Mouse (Mus musculus): Measurements from ENCODE around the gene Ppp2r5d. TPM values are rescaled to one million over a fixed set of nuclear protein-coding genes. Genes with fewer than 3 reads are reported as not detected.

The Ppp2r5d gene
- polyA plus RNA-seq, 1 experiment: 7.4 TPM

GRCm38 (mm10) chr17:46725731-46726645 lies 21.1 kb upstream of the Ppp2r5d start:
- H3K4me1 ChIP-seq (ENCODE audit: control insufficient read depth): peaks cover 10% of the 10 kb centered on the region
- H3K27me3 ChIP-seq (ENCODE audit: control insufficient read depth): peaks cover 13% of the 10 kb centered on the region
- H3K9me3 ChIP-seq (ENCODE audit: control insufficient read depth, low read length): no peaks in the 10 kb centered on the region
- no peak overlapping the region for H3K4me3 ChIP-seq (replicated peaks)
- H3K36me3 ChIP-seq (ENCODE audit: control insufficient read depth): peaks cover 50% of the 10 kb centered on the region
- TF ChIP-seq TAL1 (IDR thresholded peaks at IDR 0.05; ENCODE audit: low read length) (no peak), GATA1 (IDR thresholded peaks at IDR 0.05; ENCODE audit: low read length) (no peak)

- peaks cover 13% of the 10 kb centered on the region for H3K27me3 ChIP-seq (ENCODE audit: control insufficient read depth)
- TF ChIP-seq TAL1 (IDR thresholded peaks at IDR 0.05; ENCODE audit: low read length): no peak
- no peak for TF ChIP-seq GATA1 (IDR thresholded peaks at IDR 0.05; ENCODE audit: low read length)
- no peaks in the 10 kb centered on the region for H3K9me3 ChIP-seq (ENCODE audit: control insufficient read depth, low read length)
- peaks cover 10% of the 10 kb centered on the region for H3K4me1 ChIP-seq (ENCODE audit: control insufficient read depth)
- peaks cover 53% of the 10 kb centered on the region for H3K36me3 ChIP-seq (ENCODE audit: control insufficient read depth)
- H3K4me3 ChIP-seq (replicated peaks): no peak overlapping the region
Observed at GRCm38 (mm10) chr17:46725273-46725672, 20.4 kb upstream of the Ppp2r5d start.

GRCm38 (mm10) chr17:46724477-46725084 lies 19.7 kb upstream of the Ppp2r5d start:
- Histone ChIP-seq H3K4me1 (ENCODE audit: control insufficient read depth) (peaks cover 10% of the 10 kb centered on the region), H3K36me3 (ENCODE audit: control insufficient read depth) (peaks cover 53% of the 10 kb centered on the region), H3K9me3 (ENCODE audit: control insufficient read depth, low read length) (no peaks in the 10 kb centered on the region), H3K4me3 (replicated peaks) (no peak overlapping the region), H3K27me3 (ENCODE audit: control insufficient read depth) (peaks cover 12% of the 10 kb centered on the region)
- TF ChIP-seq TAL1 (IDR thresholded peaks at IDR 0.05; ENCODE audit: low read length) (no peak), GATA1 (IDR thresholded peaks at IDR 0.05; ENCODE audit: low read length) (no peak)

GRCm38 (mm10) chr17:46721077-46721476 lies 16.2 kb upstream of the Ppp2r5d start:
- Histone ChIP-seq H3K9me3 (ENCODE audit: control insufficient read depth, low read length) (no peaks in the 10 kb centered on the region), H3K4me3 (replicated peaks) (no peak overlapping the region), H3K36me3 (ENCODE audit: control insufficient read depth) (peaks cover 58% of the 10 kb centered on the region), H3K4me1 (ENCODE audit: control insufficient read depth) (peaks cover 3% of the 10 kb centered on the region; the same call in 1 of the 2 replicates), H3K27me3 (ENCODE audit: control insufficient read depth) (no peaks in the 10 kb centered on the region)
- TF ChIP-seq TAL1 (IDR thresholded peaks at IDR 0.05; ENCODE audit: low read length) (no peak), GATA1 (IDR thresholded peaks at IDR 0.05; ENCODE audit: low read length) (no peak)

- peaks cover 37% of the 10 kb centered on the region for H3K36me3 ChIP-seq (ENCODE audit: control insufficient read depth)
- H3K27me3 ChIP-seq (ENCODE audit: control insufficient read depth): no peaks in the 10 kb centered on the region
- no peak for TF ChIP-seq TAL1 (IDR thresholded peaks at IDR 0.05; ENCODE audit: low read length)
- no peak for TF ChIP-seq GATA1 (IDR thresholded peaks at IDR 0.05; ENCODE audit: low read length)
- H3K9me3 ChIP-seq (ENCODE audit: control insufficient read depth, low read length): no peaks in the 10 kb centered on the region
- no peak overlapping the region for H3K4me3 ChIP-seq (replicated peaks)
- H3K4me1 ChIP-seq (ENCODE audit: control insufficient read depth): peaks cover 34% of the 10 kb centered on the region
Observed at GRCm38 (mm10) chr17:46714756-46715481, 10.0 kb upstream of the Ppp2r5d start.

GRCm38 (mm10) chr17:46713849-46714248 lies 8.9 kb upstream of the Ppp2r5d start:
- Histone ChIP-seq H3K4me1 (ENCODE audit: control insufficient read depth) (peaks cover 34% of the 10 kb centered on the region), H3K27me3 (ENCODE audit: control insufficient read depth) (no peaks in the 10 kb centered on the region), H3K9me3 (ENCODE audit: control insufficient read depth, low read length) (peaks cover 2% of the 10 kb centered on the region; the same call in 1 of the 2 replicates), H3K4me3 (replicated peaks) (no peak overlapping the region), H3K36me3 (ENCODE audit: control insufficient read depth) (peaks cover 37% of the 10 kb centered on the region)
- TF ChIP-seq GATA1 (IDR thresholded peaks at IDR 0.05; ENCODE audit: low read length) (no peak), TAL1 (IDR thresholded peaks at IDR 0.05; ENCODE audit: low read length) (no peak)

- H3K4me1 ChIP-seq (ENCODE audit: control insufficient read depth): peaks cover 34% of the 10 kb centered on the region
- H3K4me3 ChIP-seq (replicated peaks): peak overlapping the region; percentile 99
- H3K9me3 ChIP-seq (ENCODE audit: control insufficient read depth, low read length): peaks cover 2% of the 10 kb centered on the region; the same call in 1 of the 2 replicates
- H3K36me3 ChIP-seq (ENCODE audit: control insufficient read depth): peaks cover 36% of the 10 kb centered on the region
- TF ChIP-seq GATA1 (IDR thresholded peaks at IDR 0.05; ENCODE audit: low read length) (no peak), TAL1 (IDR thresholded peaks at IDR 0.05; ENCODE audit: low read length) (no peak)
- no peaks in the 10 kb centered on the region for H3K27me3 ChIP-seq (ENCODE audit: control insufficient read depth)
Observed at GRCm38 (mm10) chr17:46712442-46712841, 7.5 kb upstream of the Ppp2r5d start.

- H3K27me3 ChIP-seq (ENCODE audit: control insufficient read depth): peaks cover 2% of the 10 kb centered on the region; the same call in 1 of the 2 replicates
- peaks cover 34% of the 10 kb centered on the region for H3K4me1 ChIP-seq (ENCODE audit: control insufficient read depth)
- peaks cover 32% of the 10 kb centered on the region for H3K36me3 ChIP-seq (ENCODE audit: control insufficient read depth)
- peak overlapping the region; percentile 99 for H3K4me3 ChIP-seq (replicated peaks)
- peaks cover 2% of the 10 kb centered on the region; the same call in 1 of the 2 replicates for H3K9me3 ChIP-seq (ENCODE audit: control insufficient read depth, low read length)
- TF ChIP-seq GATA1 (IDR thresholded peaks at IDR 0.05; ENCODE audit: low read length) (no peak), TAL1 (IDR thresholded peaks at IDR 0.05; ENCODE audit: low read length) (no peak)
Observed at GRCm38 (mm10) chr17:46711612-46712271, 6.8 kb upstream of the Ppp2r5d start.

All from erythroblast, embryonic 14.5 days (primary cell).